Mouse (Mus musculus) adrenal gland, postnatal 0 days (tissue): ENCODE data around the gene Tmco5. TPM values are rescaled to one million over a fixed set of nuclear protein-coding genes. Genes with fewer than 3 reads are reported as not detected.

Experiments
- polyA plus RNA-seq: library from polyadenylated mRNA; unstranded; fragments of >200 nt; fragmentation: Nextera tagmentation; extraction: Ambion mirVana; gene quantifications from 2 replicates; pipeline ENCODE4 v1.2.1, GENCODE M21; 2015

Tmco5 gene
- polyA plus RNA-seq: not detected in 2 replicates

GRCm38 (mm10) chr2:116878391-116878790 lies at the start of gene Tmco5:
TSS of gene Tmco5 (plus strand) at chr2:116878691.

Other genes with a start within 250 kb of the Tmco5 start
- gene Spred1, start 242.7 kb downstream of the Tmco5 start, polyA plus RNA-seq: 14.5 and 18.2 TPM in 2 replicates